Mouse (Mus musculus) liver (tissue): ENCODE measurements around the gene Bglap3.
"Not testable (repeated sequence)": the region's sequence is repeated elsewhere in the genome, so short reads cannot be mapped to it uniquely, and the experiment has no call there.

Source experiments
- DNase-seq: peaks from one replicate; pipeline ENCODE4 v3.0.0-alpha.2; 2020; ENCODE audit warnings: mixed read lengths

The Bglap3 gene

DNA sequence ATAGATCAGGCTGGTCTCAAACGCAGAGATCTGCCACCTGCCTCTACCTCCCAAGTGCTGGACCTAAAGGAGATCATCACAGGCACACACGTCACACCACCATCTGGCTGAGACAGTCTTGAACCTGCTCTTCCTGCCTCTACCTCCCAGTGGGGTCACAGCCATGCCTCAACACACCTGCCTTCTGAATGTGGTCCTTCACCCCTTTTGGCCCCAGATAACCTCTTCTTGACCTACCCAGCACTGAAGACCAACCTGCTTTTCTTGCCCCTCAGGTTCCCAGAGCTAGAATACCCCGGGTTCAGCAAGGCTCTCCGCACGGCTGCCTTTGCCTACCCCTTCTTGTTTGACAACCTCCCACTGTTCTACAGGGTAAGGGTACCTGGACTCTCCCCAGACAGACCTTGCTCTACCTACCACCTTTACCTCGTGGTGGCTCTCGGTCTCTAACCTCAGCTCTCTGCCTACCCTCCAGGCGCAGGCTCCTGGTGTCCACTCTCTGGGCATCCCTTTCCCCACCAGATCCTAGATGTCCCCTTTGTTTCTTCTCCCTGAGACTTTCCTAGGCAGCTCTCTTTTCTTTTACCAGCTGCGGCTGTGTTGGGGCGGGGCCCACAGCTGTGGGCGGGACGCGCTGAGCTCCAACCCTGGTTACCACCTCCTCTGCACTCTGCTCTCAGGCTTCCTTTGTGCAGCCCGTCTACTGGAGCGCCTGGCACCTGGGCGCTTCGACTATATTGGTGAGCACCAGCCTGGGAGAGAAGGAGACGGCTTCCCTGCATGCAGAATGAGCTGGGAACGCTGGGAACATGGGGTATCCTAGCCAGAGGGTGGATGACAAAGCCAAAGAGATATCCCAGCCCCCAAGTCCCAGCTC, 3.4 kb upstream of the Bglap3 start:
- peak; percentile 65 for DNase-seq

DNA sequence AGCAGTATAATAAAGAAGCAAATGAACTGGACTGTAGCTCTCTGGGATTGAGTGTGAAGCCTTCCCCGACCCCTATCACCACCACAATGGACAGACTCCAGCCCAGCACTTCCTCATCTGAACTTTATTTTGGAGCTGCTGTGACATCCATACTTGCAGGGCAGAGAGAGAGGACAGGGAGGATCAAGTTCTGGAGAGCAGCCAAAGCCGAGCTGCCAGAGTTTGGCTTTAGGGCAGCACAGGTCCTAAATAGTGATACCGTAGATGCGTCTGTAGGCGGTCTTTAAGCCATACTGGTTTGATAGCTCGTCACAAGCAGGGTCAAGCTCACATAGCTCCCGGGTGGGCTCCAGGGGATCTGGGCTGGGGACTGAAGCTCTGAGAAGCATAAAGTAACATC, 4.0 kb downstream of the Bglap3 start:
- DNase-seq: not testable (repeated sequence)

DNA sequence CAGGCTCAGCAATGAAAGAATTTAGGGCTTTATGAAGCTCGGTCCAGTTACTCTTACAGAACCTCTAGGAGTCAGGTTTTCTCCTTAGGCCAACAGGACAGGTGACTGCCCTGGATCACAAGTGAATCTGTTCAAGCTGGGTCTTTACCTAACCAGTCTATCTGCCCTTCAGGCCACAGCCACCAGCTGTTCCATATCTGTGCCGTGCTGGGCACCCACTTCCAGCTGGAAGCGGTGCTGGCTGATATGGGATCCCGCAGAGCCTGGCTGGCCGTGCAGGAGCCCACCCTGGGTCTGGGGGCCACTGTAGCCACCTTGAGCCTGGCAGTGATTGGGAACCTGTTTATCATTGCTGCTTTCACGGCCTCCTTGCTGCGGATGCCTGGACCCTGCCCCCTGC, 5.0 kb downstream of the Bglap3 start:
- not testable (repeated sequence) for DNase-seq

DNA sequence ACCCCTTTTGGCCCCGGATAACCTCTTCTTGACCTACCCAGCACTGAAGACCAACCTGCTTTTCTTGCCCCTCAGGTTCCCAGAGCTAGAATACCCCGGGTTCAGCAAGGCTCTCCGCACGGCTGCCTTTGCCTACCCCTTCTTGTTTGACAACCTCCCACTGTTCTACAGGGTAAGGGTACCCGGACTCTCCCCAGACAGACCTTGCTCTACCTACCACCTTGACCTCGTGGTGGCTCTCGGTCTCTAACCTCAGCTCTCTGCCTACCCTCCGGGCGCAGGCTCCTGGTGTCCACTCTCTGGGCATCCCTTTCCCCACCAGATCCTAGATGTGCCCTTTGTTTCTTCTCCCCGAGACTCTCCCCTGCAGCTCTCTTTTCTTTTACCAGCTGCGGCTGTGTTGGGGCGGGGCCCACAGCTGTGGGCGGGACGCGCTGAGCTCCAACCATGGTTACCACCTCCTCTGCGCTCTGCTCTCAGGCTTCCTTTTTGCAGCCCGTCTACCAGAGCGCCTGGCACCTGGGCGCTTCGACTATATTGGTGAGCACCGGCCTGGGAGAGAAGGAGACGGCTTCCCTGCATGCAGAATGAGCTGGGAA, 5.6 kb downstream of the Bglap3 start:
- peak; percentile 64 for DNase-seq

DNA sequence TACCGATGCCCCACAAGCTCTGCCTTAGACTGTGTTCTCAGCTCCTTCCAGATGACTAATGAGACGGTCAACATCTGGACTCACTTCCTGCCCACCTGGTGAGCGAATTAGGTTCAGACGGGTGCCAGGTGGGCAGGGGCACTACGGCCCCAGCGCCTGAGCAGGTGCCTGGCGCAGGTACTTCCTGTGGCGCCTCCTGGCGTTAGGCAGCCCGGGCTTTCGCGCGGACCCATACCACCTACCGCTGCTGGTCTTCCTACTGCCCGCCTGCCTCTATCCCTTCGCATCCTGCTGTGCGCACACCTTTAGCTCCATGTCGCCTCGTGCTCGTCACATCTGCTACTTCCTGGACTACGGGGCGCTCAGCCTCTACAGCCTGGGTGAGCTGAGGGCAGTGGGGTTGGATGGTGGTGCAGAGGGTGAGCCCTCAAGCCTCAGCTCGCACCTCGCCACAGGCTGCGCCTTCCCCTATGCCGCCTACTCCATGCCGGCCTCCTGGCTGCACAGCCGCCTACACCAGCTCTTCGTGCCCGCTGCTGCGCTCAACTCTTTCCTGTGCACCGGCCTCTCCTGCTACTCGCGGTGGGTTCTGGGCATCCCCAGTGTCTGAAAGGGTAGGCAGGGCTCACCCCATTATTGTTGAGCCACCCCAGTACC, 6.7 kb downstream of the Bglap3 start:
- no peak for DNase-seq

DNA sequence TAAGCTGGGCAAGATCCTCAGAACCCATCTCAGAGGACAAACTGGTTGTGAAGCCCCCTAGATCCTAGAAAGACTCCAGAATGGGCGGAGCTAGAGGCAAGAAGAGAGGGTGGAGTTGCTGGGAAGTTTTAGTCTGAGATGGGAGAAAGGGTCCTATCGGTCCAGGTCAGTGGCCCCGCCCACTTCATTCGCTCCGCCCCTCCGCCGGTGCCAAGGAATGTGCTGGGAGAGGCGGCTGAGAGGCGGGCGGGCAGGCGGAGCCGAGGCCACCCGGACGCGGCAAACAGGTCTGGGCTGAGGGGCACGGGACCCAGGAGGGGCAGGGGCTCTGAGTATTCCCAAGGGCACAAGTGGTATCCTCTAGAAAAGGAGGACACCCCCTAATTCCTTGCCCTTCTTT, 8.2 kb downstream of the Bglap3 start, which contains the start of gene Paqr6:
Paqr6 (plus strand) TSS at position 248 of the 400 bp plus-strand sequence.
- peak; percentile 97 for DNase-seq

DNA sequence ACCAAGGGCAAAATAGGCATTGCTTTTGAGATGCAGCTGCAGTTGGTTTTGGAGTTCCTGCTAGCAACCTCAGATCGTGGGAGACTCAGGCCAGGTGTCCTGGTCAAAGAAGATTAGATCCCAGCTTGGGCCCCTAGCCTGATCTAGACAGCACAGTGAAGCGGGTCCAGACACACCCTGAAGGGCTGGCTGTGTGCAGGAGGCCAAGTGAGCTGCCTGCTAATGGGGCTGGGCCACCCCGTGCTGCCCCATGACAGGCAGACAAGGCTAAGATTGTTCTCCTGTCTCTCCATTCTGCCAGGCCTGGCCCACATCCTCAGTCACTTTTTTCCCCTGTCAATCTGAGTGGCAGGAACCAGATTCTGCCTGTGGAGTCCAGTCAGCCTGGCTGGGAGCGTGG, 8.8 kb downstream of the Bglap3 start:
- DNase-seq: peak; percentile 88

DNA sequence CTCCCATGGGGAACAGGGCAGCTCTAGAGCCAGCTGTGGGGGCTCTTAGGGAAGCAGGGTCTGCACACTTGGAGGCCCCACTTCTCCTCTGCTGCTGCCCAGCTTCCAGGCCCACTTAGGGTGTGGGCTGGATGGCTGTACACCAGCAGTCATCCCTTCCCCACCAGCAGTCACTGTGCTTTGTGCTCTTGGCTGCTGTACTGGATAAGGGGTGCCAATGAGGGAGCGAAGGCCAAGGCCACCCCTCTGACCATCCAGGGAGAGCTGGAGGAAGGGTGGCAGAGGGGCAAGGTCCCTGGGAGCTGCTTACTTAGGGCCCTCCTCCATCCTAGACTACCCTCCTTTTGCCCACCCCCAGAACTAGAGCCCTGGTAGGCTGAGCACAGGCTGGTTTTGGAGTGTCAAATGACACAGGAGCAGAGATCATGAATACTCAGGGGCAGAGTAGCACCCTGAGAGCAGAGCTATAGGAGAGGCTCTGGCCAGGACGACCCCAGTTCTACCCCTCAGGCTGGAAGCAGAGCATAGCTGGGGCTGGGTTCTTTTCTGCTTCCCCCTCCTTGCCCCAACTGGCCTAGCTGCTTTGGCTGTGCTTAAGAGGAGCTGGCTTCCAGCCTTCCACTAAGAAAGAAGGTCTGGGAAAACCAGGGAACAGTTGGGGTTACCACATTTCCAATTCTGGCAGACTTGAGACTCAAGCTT, 10.8 kb downstream of the Bglap3 start:
- DNase-seq: no peak

DNA sequence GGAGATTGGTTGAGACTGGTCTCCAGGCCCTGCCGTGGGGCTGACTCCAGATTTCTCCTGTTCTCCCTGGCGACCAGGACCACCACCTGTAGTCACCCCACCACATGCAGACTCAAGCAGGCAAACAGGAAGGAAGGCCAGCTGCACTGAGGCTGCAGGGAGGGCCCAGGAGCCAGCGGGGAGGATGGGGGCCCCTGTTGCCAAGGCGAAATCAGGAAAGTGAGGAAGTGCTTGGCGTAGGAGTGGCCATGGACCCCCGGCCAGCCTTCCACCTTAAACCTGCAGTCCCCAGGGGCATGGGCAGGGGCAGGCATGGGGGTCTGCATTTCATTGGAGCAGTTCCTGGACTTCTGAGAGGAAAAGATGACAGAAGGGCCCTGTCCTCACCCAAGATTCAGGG, 11.4 kb downstream of the Bglap3 start:
- no peak for DNase-seq

DNA sequence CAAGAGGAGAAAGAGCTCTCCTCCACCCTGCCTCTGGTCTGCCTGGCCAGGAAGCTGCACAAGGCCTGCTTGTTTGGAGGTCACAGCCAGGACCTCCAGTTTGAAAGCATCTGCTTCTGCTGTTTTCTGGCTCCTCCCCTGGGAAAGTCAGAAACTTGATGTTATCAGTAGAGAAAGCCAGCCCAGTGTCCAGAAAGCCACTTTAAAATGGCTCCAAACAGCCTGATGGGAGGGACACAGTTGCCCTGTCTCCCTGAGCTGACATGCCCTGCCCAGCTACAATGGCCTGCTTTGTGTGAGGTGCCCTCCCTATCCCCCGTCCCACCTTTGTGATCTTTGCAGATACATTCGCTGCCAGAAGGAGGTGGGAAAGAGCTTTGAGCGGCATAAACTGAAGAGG, 12.6 kb downstream of the Bglap3 start:
- no peak for DNase-seq

DNA sequence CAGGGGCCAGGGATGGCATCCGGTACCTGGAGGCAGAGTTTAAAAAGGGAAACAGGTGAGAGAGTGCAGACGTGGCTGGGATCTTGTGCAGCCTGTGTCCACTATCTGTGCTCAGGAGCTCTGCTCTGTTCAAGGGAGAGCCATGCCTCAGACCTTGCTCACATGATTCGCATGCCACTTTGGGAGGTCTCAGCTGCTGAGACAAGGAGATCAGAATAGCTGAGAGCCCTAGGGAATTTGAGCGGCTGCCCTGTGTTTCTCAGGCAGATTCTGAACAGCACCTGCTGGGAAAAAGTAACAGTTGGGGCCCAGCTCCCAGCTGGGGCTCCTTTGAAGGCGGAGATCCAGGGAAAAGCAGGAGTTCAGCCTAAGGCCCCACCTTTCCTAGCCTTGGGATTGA, 13.0 kb downstream of the Bglap3 start:
- no peak for DNase-seq

DNA sequence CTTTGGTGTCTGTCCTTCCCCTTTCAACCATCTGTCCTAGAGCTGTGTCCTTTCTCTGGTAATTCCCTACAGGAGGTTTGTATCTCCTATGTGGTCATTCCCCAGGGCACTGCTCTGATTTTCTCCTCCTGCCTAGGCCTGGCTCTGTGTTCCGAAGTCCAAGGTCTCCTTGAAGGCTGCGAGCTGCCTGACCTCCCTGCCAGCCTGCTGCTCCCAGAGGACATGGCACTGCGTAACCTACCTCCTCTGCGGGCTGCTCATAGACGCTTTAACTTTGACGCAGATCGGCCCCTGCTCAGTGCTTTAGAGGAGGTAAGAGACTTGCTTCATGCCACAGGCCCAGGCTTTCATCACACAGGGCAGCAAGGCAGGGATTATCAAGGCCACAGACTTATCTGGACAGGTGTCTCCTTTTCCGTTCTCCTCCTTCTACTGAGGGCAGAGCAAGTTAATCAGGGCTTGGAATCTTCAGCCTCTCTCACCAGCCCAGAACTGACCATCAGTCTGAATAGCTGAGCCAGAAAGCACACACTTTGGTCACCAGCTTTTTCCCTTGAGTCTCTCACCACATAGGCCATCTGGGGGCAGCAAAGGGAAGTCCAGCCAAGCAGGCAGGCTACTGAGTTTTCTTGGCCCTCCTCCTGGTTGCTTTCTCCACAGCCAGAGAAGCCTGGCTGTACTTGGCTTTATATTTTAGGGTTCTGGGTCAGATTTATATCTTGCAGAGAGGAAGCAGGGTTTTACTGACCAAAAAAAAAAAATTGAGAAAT, 18.0 kb downstream of the Bglap3 start:
- no peak for DNase-seq

DNA sequence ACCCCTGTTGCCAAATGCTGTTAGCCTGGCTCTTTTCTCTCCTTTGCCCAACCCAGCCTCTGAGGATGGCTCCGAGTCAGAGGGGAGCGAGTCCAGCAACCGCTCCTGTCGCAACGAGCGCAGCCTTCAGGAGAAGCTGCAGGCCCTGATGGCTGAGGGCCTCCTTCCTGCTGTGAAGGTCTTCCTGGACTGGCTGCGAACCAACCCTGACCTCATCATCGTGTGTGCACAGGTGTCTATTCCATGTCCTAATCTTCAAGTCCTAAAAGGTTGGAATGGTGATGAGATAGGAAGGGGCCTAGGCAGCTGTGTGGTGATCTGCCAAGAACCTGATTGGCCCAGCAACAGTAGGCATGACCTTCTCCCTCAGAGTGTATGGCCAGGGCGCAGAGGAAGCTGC, 19.6 kb downstream of the Bglap3 start:
- DNase-seq: no peak

DNA sequence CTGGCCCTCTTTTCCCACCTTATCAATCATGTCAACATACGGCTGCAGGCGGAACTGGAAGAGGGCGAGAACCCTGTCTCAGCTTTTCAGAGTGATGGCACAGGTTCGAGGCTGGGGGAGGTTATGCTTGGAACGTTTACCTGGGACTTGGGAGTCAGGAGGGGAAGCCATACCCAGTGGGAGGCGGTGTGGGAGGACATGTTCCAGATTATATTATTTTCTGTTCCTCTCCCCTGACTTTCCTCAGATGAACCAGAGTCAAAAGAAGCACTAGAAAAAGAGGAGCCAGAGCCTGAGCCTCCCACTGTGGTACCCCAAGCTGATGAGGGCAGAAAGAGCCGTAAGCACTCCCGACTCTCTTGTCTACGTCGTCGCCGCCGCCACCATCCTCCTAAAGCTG, 21.8 kb downstream of the Bglap3 start:
- no peak for DNase-seq

DNA sequence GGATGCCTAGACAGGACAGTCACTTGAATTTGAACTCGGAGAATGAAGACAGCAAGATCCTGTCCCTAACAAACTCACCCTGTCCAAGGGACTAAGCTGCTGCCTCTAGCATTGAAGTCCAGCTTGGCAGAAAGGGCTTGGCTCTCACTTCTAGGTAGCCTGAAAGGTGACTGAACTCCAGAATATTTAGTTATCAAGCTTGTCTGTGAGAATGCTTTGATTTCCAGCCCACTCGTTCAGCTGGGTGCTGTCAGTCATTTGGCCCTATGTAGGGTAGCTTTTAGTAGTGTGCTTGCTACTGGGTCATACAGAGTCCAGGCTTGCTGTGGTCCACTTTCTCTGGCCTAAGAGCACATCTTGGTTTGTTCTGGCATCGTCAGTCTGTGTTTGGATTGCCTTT, 33.5 kb downstream of the Bglap3 start:
- DNase-seq: no peak

DNA sequence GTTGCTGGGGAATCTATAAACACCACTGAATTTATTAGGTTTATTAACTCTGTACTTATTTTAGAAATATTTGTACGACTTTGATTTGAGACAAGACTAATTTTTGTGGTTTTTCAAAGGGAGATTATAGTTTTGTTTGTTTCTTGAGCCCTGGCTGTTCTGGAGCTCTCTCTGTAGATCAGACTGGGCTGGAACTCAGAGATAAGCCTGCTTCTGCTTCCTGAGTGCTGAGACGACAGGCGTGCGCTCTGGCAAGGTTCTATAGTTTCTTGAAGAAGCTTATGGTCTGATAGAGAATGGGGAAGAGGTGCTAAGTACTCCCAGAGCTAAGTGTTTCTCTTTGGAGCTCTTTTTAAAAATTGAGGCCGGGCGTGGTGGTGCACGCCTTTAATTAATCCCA, 34.2 kb downstream of the Bglap3 start:
- DNase-seq: peak; percentile 79

DNA sequence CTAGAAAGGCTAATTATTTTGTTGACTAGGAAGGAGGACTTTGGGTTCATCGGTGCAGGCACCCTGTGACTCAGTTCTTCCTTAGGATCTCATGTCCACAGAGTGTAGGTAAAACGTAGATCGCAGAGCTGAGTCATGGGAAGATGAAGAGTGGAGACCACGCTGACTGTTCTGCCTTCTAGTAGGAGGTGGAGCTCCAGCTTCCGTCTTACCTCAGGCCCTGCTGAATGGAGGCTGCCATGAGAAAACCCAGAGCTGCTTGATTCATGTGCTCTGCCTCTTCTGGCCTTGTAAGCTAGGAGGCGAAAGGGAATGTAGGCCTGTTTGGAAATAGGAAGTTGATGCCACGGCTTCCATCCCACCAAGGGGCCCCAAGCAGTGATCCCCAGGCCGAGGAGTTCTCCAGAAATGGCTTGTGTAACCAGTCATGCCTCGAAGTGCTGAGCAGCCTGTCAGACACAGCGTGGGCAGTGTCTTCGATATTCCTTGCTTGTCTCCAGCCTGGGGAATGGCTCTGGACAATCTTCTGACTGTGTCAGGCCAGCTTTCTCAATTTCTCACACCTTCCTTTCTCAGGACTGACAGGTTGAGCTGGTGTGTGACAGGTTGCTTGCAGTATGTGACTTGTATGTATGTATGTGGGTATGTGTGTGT, 35.0 kb downstream of the Bglap3 start:
- peak; percentile 74 for DNase-seq

DNA sequence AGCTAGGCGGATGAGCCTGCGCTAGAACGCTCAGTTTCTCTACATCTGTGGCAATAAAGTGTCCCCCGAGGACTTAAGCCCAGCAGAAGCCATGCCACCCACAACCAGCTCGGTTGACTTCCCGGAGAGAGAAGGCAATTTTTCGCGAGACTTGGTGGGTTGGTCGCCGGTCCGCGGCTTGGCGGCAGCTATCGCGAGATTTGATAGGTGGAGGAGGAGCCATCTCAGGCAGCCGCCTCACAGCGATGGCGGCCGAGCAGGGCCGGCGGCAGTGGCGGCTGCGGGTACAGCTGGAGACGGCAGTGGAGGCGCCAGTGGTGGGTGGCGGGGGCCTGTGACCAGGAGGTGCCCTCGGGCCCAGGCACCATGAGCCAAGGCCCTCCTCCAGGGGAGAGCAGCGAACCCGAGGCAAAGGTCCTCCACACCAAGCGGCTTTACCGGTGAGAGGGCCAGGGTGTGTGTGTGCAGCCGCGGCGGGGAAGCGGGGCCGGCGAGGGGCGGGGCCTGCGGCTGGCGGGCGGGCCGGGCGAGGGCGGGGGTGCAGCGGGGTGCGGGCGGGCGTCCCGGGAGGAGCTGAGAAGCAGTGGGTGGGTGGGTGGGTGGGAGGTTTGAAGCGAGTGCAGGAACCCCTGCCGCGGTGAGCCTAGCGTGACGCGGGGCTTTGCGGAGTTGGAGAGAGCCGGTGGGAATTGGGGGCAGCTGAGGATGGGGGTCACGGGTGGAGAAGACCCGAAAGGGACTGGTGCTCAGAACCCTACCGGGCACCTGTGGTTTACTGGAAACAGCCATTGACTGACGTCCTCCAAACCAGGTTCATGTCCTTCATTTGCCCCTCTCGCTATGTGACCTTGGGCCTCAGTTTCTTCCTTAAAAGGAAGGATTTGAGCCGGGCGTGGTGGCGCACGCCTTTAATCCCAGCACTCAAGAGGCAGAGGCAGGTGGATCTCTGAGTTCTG, 36.2 kb downstream of the Bglap3 start, which contains the start of the genes Tmem79 and Smg5:
Tmem79 (minus strand) TSS at position 91 of the 956 bp plus-strand sequence.
Smg5 (plus strand) TSS at position 203 of the 956 bp plus-strand sequence.
- DNase-seq: peak; percentile 96

DNA sequence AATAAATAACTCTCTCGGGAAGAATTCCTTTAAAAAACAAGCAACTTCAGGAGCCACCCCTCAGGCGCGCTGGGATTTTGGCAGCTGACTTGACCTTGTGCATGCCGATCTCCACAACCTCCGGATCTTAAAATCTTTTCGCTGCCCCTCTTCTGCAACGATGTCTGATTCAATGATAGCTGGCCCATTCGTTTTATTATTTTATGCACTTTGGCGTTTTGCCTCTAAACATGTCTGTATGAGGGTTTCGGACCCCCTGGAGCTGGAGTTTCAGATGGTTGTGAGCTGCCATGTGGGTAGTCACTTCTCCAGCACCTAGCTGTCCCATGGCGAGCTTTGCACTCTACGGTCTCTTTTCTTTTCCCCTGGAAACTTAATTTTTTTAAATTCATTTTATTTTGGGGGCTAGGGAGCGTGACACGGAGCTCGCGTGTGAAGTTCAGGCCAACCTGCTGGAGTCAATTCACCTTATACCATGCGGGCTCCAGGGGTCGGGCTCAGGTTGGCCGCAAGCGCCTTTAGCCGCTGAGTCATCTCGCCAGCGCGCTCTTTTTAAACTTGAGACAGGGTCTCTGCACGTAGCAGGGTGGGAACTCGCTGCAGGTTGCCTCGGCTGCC, 37.0 kb downstream of the Bglap3 start:
- peak; percentile 47 for DNase-seq

DNA sequence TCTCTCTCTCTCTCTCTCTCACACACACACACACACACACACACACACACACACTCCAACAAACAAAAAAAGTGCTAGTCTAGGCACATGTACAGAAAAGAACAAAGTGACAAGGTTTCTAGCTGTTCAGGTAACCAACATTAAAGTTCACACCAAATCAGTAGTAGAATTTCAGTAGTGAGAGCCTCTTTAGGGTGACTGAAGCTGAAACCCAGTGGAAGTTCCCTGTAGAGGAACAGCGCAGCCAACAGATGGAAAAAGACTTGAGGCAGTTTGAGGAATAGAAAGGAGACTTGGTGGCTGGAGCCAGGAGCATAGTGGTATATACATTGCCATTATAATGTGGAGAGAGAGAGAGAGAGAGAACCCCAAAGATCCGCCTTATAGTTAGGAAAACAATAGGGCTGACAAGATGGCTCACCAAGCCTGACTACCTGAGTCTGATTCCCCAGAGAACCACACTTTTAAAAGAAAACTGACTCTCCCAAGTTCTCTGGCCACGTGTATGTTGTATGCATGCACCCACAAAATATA, 37.6 kb downstream of the Bglap3 start:
- no peak for DNase-seq
